Mouse (Mus musculus) ES-E14 (cell line): ENCODE data around the gene Klra6. TPM values are rescaled to one million over a fixed set of nuclear protein-coding genes. Genes with fewer than 3 reads are reported as not detected.
"Not testable (repeated sequence)": the region's sequence is repeated elsewhere in the genome, so short reads cannot be mapped to it uniquely, and the experiment has no call there.

Experiments
- DNase-seq: peaks from one replicate; pipeline ENCODE4 v3.0.0-alpha.2; 2013; ENCODE audit warnings: low read depth, low spot score
- H3K27ac ChIP-seq: 2 replicates; pipeline ENCODE4 v1.5.1; 2012; ENCODE audit warnings: low read depth, mild to moderate bottlenecking, low read length, moderate library complexity, mixed read lengths; ENCODE audit not compliant: poor library complexity, insufficient read depth, severe bottlenecking
- H3K36me3 ChIP-seq: 2 replicates; pipeline ENCODE4 v1.6.1; 2012; ENCODE audit warnings: mild to moderate bottlenecking, low read length, moderate library complexity, mixed read lengths; ENCODE audit not compliant: control insufficient read depth, poor library complexity, insufficient read depth, severe bottlenecking
- H3K4me1 ChIP-seq, 2 experiments: fragments of 150-350 bp in 1 of 2; sonication (generic) in 1 of 2; 2 replicates each; pipeline ENCODE4 v1.6.1; 2012; ENCODE audit warnings: low read length in 2 of 2, mild to moderate bottlenecking in 1 of 2, mixed read lengths in 1 of 2; ENCODE audit not compliant: control insufficient read depth in 2 of 2, insufficient read depth in 2 of 2, poor library complexity in 1 of 2
- H3K4me3 ChIP-seq, 2 experiments: fragments of 150-350 bp in 1 of 2; sonication (generic) in 1 of 2; 2 replicates each; pipeline ENCODE4 v1.5.1; 2012; ENCODE audit warnings: low read length in 2 of 2, low read depth in 1 of 2, mild to moderate bottlenecking in 1 of 2, mixed read lengths in 1 of 2; ENCODE audit not compliant: insufficient read depth in 1 of 2, poor library complexity in 1 of 2, severe bottlenecking in 1 of 2
- H3K9ac ChIP-seq: 2 replicates; pipeline ENCODE4 v1.6.1; 2012; ENCODE audit warnings: low read depth, mild to moderate bottlenecking, low read length, mixed read lengths; ENCODE audit not compliant: poor library complexity, insufficient read depth, severe bottlenecking
- H3K9me3 ChIP-seq: fragments of 150-350 bp; sonication (generic); 2 replicates; pipeline ENCODE4 v1.6.1; 2012; ENCODE audit warnings: low read depth, mild to moderate bottlenecking, low read length; ENCODE audit not compliant: control insufficient read depth, insufficient read depth
- CHD2 ChIP-seq: IDR thresholded peaks from 2 replicates; pipeline ENCODE4 v1.6.1; 2014; ENCODE audit warnings: mild to moderate bottlenecking, low read depth, low read length, inconsistent platforms
- HCFC1 ChIP-seq: IDR thresholded peaks from 2 replicates; pipeline ENCODE4 v1.6.1; 2012; ENCODE audit warnings: low read length, inconsistent platforms, borderline replicate concordance; ENCODE audit not compliant: insufficient read depth
- MAFK ChIP-seq: IDR thresholded peaks from 2 replicates; pipeline ENCODE4 v1.6.1; 2014; ENCODE audit warnings: mild to moderate bottlenecking, low read depth, low read length, inconsistent platforms; ENCODE audit not compliant: insufficient read depth
- ZC3H11A ChIP-seq: IDR thresholded peaks from 2 replicates; pipeline ENCODE4 v1.6.1; 2012; ENCODE audit warnings: low read depth, mild to moderate bottlenecking, inconsistent platforms, low read length, borderline replicate concordance
- ZNF384 ChIP-seq: IDR thresholded peaks from 2 replicates; pipeline ENCODE4 v1.6.1; 2012; ENCODE audit warnings: low read depth, low read length, inconsistent platforms
- in situ Hi-C, 2 experiments: fragments of 600-800 bp; cut with MboI; formaldehyde crosslinking; loops; one replicate each; pipeline ENCODE4 v1.15.1; 2025; ENCODE audit warnings: low sequenced_read_pairs in 2 of 2, inconsistent platforms in 1 of 2; ENCODE audit not compliant: unreplicated experiment in 2 of 2
- total RNA-seq: library from RNA; depleted of rRNA; stranded (reverse); fragments of 300-350 nt; gene quantifications from 2 replicates; pipeline ENCODE4 v1.2.3, GENCODE M21; 2012; rRNA removed

Klra6 gene
- not detected in 2 replicates for total RNA-seq

DNA sequence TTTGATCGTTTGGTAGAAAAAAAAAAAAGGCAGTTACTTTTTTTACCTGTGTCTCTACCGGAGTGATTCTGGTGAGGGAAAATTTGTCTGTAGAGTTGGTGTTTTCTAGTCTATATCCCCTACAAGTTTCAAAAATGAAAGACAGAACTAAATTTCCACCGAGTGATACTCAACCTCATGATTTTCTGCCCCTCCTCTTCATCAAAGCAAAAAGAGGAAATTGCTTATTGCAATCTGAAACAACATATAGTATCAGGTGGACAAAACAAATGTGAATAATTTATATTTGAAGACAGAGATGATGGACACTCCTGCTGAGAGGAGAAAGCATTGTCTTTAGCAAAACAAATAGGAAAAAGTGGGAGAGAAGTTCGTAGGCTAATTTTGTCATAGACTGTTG, at the start of gene Klra6:
Gene Klra6, minus strand, starts transcription at position 101 of the 400 bp plus-strand sequence.
- in situ Hi-C loops: no loop called here
- Histone ChIP-seq H3K4me1 (no peaks in the 10 kb centered on the region), H3K27ac (no peak within 1 kb of the TSS), H3K36me3 (no peaks in the 10 kb centered on the region), H3K4me3 (no peak within 1 kb of the TSS), H3K9ac (no peak within 1 kb of the TSS), H3K9me3 (no peaks in the 10 kb centered on the region)
- no peak for DNase-seq
- TF ChIP-seq CHD2 (no peak), ZC3H11A (no peak), ZNF384 (no peak), MAFK (no peak)

DNA sequence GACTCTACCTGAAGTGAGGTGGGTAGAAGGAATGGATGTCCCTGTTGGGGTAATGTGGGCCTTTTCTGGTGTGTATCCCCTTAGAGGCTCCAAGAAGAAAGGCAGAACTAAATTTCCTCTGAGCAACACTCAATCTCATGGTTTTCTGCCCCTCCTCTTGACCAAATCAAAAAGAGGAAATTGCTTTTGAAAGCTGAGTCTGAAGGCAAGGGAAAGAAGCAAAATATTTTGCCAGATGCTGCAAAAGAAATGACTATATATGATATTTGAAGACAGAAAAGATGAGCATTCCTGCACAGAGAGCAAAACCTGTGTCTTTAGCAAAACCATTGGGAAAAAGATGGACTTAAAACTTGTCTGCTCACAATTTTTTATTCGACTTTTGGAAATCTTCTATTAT, 40.4 kb upstream of the Klra6 start, which contains the start of gene Klra4:
Gene Klra4, minus strand, starts transcription at position 101 of the 400 bp plus-strand sequence.
- in situ Hi-C loops: loop anchor here in 1 of 2 experiments (10.0 kb wide), 1 partner anchor 82 kb away; no protein-coding TSS in a partner anchor
- not testable (repeated sequence) for DNase-seq, H3K4me1 ChIP-seq

DNA sequence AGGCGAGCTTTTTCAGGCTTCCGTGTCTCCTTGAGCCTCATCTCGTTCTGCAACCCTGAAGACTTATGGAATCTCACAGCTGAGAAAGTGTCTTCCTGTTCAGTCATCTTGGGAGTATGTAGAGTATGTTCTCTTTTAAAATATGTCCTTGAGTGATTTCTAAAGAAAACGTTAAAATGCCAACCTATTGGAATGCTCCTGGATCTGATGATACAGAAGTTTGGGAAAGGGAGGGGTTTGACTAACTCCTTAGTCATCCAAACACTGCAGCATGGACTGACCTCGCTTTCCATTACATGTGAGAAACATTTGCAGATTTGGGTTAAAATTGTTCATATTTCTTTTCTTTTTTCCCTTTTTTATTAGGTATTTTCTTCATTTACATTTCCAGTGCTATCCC, 38.4 kb upstream of the Klra6 start:
- Histone ChIP-seq H3K9ac (no peak overlapping the region), H3K36me3 (no peaks in the 10 kb centered on the region), H3K9me3 (no peaks in the 10 kb centered on the region; the same call in 1 of the 2 replicates), H3K4me1 (no peaks in the 10 kb centered on the region), H3K4me3 (no peak overlapping the region), H3K27ac (no peak overlapping the region)
- in situ Hi-C loops: loop anchor here in 1 of 2 experiments (10.0 kb wide), 1 partner anchor 80 kb away; no protein-coding TSS in a partner anchor
- no peak for TF ChIP-seq CHD2
- TF ChIP-seq MAFK: no peak
- no peak for TF ChIP-seq ZC3H11A
- no peak for TF ChIP-seq ZNF384
- TF ChIP-seq HCFC1: no peak
- DNase-seq: no peak

More for the DNA sequence above, 40.4 kb upstream of the Klra6 start, which contains the start of gene Klra4:
- not testable (repeated sequence) for H3K9ac ChIP-seq, H3K9me3 ChIP-seq, H3K36me3 ChIP-seq, H3K4me3 ChIP-seq, H3K27ac ChIP-seq

DNA sequence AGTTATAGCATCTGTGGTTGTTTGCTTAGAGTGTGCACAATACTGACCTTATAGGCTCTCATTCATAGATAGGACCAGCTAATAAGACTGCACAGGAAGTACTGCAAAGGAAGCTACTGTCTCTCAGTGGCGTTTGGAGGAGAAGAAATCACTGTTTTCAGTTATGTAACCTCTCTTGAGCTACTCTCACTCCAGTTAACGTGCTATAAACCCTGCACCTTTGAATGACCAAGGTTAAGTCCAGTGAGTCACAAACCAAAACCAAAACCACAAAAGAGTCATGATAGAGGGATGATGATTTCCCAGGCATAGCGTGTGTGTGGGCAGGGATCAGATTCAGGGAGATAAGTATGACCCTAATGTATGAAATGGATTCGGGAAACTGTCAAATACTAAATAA, 8.4 kb upstream of the Klra6 start:
- DNase-seq, H3K9me3 ChIP-seq, H3K4me1 ChIP-seq, H3K9ac ChIP-seq, H3K27ac ChIP-seq, H3K4me3 ChIP-seq, H3K36me3 ChIP-seq: not testable (repeated sequence)
- in situ Hi-C loops: loop anchor here in 1 of 2 experiments (10.0 kb wide), 1 partner anchor 160 kb away; the partner anchor contains the start of gene Klra17

DNA sequence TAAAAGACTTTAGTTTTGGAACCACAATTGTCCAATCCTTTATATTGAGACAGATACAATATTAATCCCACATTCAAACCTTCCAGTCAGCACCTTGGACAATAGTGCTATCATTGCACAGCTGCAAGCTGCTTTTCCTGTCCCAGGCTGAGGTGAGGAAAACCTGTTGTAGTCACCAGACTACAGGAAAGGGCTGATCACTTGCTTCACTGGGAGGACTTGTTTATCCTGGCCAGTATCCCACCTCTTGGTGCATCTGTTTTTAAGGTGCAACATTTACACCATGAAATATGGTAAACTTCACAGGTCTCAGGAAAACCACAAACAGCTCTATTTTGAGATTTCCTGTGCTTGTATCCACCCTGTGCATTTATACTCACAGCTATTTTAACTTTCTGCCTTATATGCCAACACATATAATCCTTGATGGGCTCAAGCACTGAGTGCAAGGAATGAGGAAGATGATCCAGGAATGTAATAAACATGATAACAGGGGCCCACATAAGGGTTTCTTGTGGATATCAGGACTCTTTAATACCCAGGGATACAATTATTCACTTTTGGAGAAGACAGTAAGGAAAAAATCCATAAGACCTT, 4.8 kb upstream of the Klra6 start:
- in situ Hi-C loops: loop anchor here in 1 of 2 experiments (5.0 to 10.0 kb wide), 2 partner anchors 119 to 157 kb away; partner anchors contain the start of gene Klra17
- H3K36me3 ChIP-seq, H3K9ac ChIP-seq, H3K9me3 ChIP-seq, DNase-seq, H3K27ac ChIP-seq, H3K4me1 ChIP-seq, H3K4me3 ChIP-seq: not testable (repeated sequence)

Other genes starting within 250 kb of the Klra6 start
- not detected in 2 replicates for gene Gm156, start 242.7 kb downstream of the Klra6 start, total RNA-seq
- gene Gm17631, start 164.3 kb downstream of the Klra6 start, total RNA-seq: not detected in 2 replicates
- gene Klra17, start 150.3 kb downstream of the Klra6 start, total RNA-seq: not detected in 2 replicates
- gene Klra5, start 109.3 kb downstream of the Klra6 start, total RNA-seq: not detected in 2 replicates
- not detected in 2 replicates for gene Klra4, start 40.3 kb upstream of the Klra6 start, total RNA-seq
- not detected in 2 replicates for gene Klra8, start 102.9 kb upstream of the Klra6 start, total RNA-seq
- gene Klra9, start 166.2 kb upstream of the Klra6 start, total RNA-seq: not detected in 2 replicates
- not detected in 2 replicates for gene Klra7, start 206.4 kb upstream of the Klra6 start, total RNA-seq